Mouse (Mus musculus) layer of hippocampus, adult 11-12 months (tissue): ENCODE measurements around the gene Lin54.

Experiments used
- DNase-seq: peaks from one replicate; pipeline ENCODE4 v3.0.0; 2022; ENCODE audit warnings: low spot score

The Lin54 gene

GRCm38 (mm10) chr5:100418861-100419260 is 81.6 kb downstream of the Lin54 start:
- DNase-seq, result no peak

GRCm38 (mm10) chr5:100418077-100418476 is 82.4 kb downstream of the Lin54 start:
- DNase-seq, result no peak

- DNase-seq, result peak; percentile 97
Measured at GRCm38 (mm10) chr5:100415761-100416590, 84.5 kb downstream of the Lin54 start, which contains the start of gene Sec31a. TSS of gene Sec31a (minus strand) at chr5:100416234.

GRCm38 (mm10) chr5:100414474-100415196 is 85.8 kb downstream of the Lin54 start:
- no peak for DNase-seq

GRCm38 (mm10) chr5:100412886-100413285 is 87.6 kb downstream of the Lin54 start:
- DNase-seq, result no peak

- no peak for DNase-seq
Measured at GRCm38 (mm10) chr5:100410281-100410680, 90.2 kb downstream of the Lin54 start.

GRCm38 (mm10) chr5:100408485-100408884 is 92.0 kb downstream of the Lin54 start:
- DNase-seq, result no peak

GRCm38 (mm10) chr5:100396753-100397152 is 103.7 kb downstream of the Lin54 start:
- no peak for DNase-seq

GRCm38 (mm10) chr5:100393681-100394080 is 106.8 kb downstream of the Lin54 start:
- DNase-seq, result no peak

GRCm38 (mm10) chr5:100392436-100392955 is 107.9 kb downstream of the Lin54 start:
- DNase-seq, result no peak
